Mouse (Mus musculus): ENCODE data around the gene Itih5. TPM values are rescaled to one million over a fixed set of nuclear protein-coding genes. Genes with fewer than 3 reads are reported as not detected.

Gene Itih5
- polyA plus RNA-seq, 1 experiment from 2014 or later: 3.0 TPM

GRCm38 (mm10) chr2:10137320-10137719 is 16.1 kb upstream of the Itih5 start:
- 75% methylated on average over 2 of the region's 2 CpGs for WGBS
- no peak overlapping the region for H3K27ac ChIP-seq (ENCODE audit: low read length)
- no peak for ATAC-seq

GRCm38 (mm10) chr2:10140456-10140855 is 12.9 kb upstream of the Itih5 start:
- Histone ChIP-seq H3K27ac (ENCODE audit: low read length) (no peak overlapping the region), H3K4me3 (ENCODE audit: low read depth, low read length) (no peak overlapping the region), H3K9ac (replicated peaks; ENCODE audit: low read depth) (no peak overlapping the region), H3K4me1 (ENCODE audit: insufficient read depth, low read depth, low read length) (no peaks in the 10 kb centered on the region), H3K27me3 (replicated peaks; ENCODE audit: insufficient read depth, low read length) (no peaks in the 10 kb centered on the region), H3K9me3 (ENCODE audit: low read length) (no peaks in the 10 kb centered on the region), H3K4me2 (replicated peaks; ENCODE audit: low read depth, low read length) (no peak overlapping the region), H3K36me3 (ENCODE audit: insufficient read depth, low read length) (no peaks in the 10 kb centered on the region)
- no peak for TF ChIP-seq CTCF (IDR thresholded peaks at IDR 0.05)
- WGBS: 69% methylated on average over 5 of the region's 5 CpGs
- ATAC-seq (no peak), DNase-seq (ENCODE audit: low spot score) (no peak)

More at GRCm38 (mm10) chr2:10137320-10137719, 16.1 kb upstream of the Itih5 start:
- no peaks in the 10 kb centered on the region for H3K4me1 ChIP-seq (ENCODE audit: insufficient read depth, low read depth, low read length)
- no peak for DNase-seq (ENCODE audit: low spot score)
- no peaks in the 10 kb centered on the region for H3K9me3 ChIP-seq (ENCODE audit: low read length)
- H3K27me3 ChIP-seq (replicated peaks; ENCODE audit: insufficient read depth, low read length): no peaks in the 10 kb centered on the region
- no peak overlapping the region for H3K4me2 ChIP-seq (replicated peaks; ENCODE audit: low read depth, low read length)
- TF ChIP-seq CTCF (IDR thresholded peaks at IDR 0.05): no peak
- TF ChIP-seq EP300 (IDR thresholded peaks at IDR 0.05): no peak
- H3K36me3 ChIP-seq (ENCODE audit: insufficient read depth, low read length): no peaks in the 10 kb centered on the region
- H3K9ac ChIP-seq (replicated peaks; ENCODE audit: low read depth): no peak overlapping the region
- no peak overlapping the region for H3K4me3 ChIP-seq (ENCODE audit: low read depth, low read length)

- 39% methylated on average over 8 of the region's 8 CpGs for WGBS
- no peak overlapping the region for H3K9ac ChIP-seq (replicated peaks; ENCODE audit: low read depth)
- H3K27ac ChIP-seq (ENCODE audit: low read length): no peak overlapping the region
- H3K4me3 ChIP-seq (ENCODE audit: low read depth, low read length): no peak overlapping the region
- DNase-seq (ENCODE audit: low spot score) (peak; percentile 94), ATAC-seq (peak; percentile 89)
- H3K4me2 ChIP-seq (replicated peaks; ENCODE audit: low read depth, low read length): no peak overlapping the region
- H3K27me3 ChIP-seq (replicated peaks; ENCODE audit: insufficient read depth, low read length): no peaks in the 10 kb centered on the region
- H3K4me1 ChIP-seq (ENCODE audit: insufficient read depth, low read depth, low read length): no peaks in the 10 kb centered on the region
- no peaks in the 10 kb centered on the region for H3K36me3 ChIP-seq (ENCODE audit: insufficient read depth, low read length)
- no peaks in the 10 kb centered on the region for H3K9me3 ChIP-seq (ENCODE audit: low read length)
- TF ChIP-seq CTCF (IDR thresholded peaks at IDR 0.05) (peak; percentile 94), EP300 (IDR thresholded peaks at IDR 0.05) (no peak)
These were observed 10.6 kb upstream of the Itih5 start for GRCm38 (mm10) chr2:10142472-10143454.

GRCm38 (mm10) chr2:10145514-10145913 is 7.9 kb upstream of the Itih5 start:
- no peaks in the 10 kb centered on the region for H3K36me3 ChIP-seq (ENCODE audit: insufficient read depth, low read length)
- H3K4me2 ChIP-seq (replicated peaks; ENCODE audit: low read depth, low read length): no peak overlapping the region
- no peaks in the 10 kb centered on the region for H3K4me1 ChIP-seq (ENCODE audit: insufficient read depth, low read depth, low read length)
- H3K27me3 ChIP-seq (replicated peaks; ENCODE audit: insufficient read depth, low read length): no peaks in the 10 kb centered on the region
- no peak for DNase-seq (ENCODE audit: low spot score)
- no peak overlapping the region for H3K4me3 ChIP-seq (ENCODE audit: low read depth, low read length)
- H3K27ac ChIP-seq (ENCODE audit: low read length): no peak overlapping the region
- no peak for ATAC-seq
- no peak overlapping the region for H3K9ac ChIP-seq (replicated peaks; ENCODE audit: low read depth)
- TF ChIP-seq EP300 (IDR thresholded peaks at IDR 0.05) (no peak), CTCF (IDR thresholded peaks at IDR 0.05) (no peak)
- WGBS: 55% methylated on average over 6 of the region's 6 CpGs
- H3K9me3 ChIP-seq (ENCODE audit: low read length): no peaks in the 10 kb centered on the region

GRCm38 (mm10) chr2:10147176-10147575 is 6.2 kb upstream of the Itih5 start:
- H3K9ac ChIP-seq (replicated peaks; ENCODE audit: low read depth): no peak overlapping the region
- no peaks in the 10 kb centered on the region for H3K9me3 ChIP-seq (ENCODE audit: low read length)
- no peak overlapping the region for H3K4me2 ChIP-seq (replicated peaks; ENCODE audit: low read depth, low read length)
- TF ChIP-seq EP300 (IDR thresholded peaks at IDR 0.05): no peak
- no peak for TF ChIP-seq CTCF (IDR thresholded peaks at IDR 0.05)
- no peak for ATAC-seq
- no peak for DNase-seq (ENCODE audit: low spot score)
- H3K4me1 ChIP-seq (ENCODE audit: insufficient read depth, low read depth, low read length): no peaks in the 10 kb centered on the region
- H3K27me3 ChIP-seq (replicated peaks; ENCODE audit: insufficient read depth, low read length): no peaks in the 10 kb centered on the region
- 65% methylated on average over 8 of the region's 8 CpGs for WGBS
- H3K36me3 ChIP-seq (ENCODE audit: insufficient read depth, low read length): no peaks in the 10 kb centered on the region
- H3K4me3 ChIP-seq (ENCODE audit: low read depth, low read length): no peak overlapping the region
- no peak overlapping the region for H3K27ac ChIP-seq (ENCODE audit: low read length)

GRCm38 (mm10) chr2:10152590-10152989 is 781 bp upstream of the Itih5 start:
- DNase-seq (ENCODE audit: low spot score): no peak
- no peaks in the 10 kb centered on the region for H3K27me3 ChIP-seq (replicated peaks; ENCODE audit: insufficient read depth, low read length)
- peaks cover 11% of the 10 kb centered on the region; the same call in 1 of the 2 replicates for H3K4me1 ChIP-seq (ENCODE audit: insufficient read depth, low read depth, low read length)
- no peaks in the 10 kb centered on the region for H3K9me3 ChIP-seq (ENCODE audit: low read length)
- H3K4me2 ChIP-seq (replicated peaks; ENCODE audit: low read depth, low read length): no peak overlapping the region
- H3K27ac ChIP-seq (ENCODE audit: low read length): no peak overlapping the region
- no peak for ATAC-seq
- WGBS: 66% methylated on average over 5 of the region's 5 CpGs
- H3K9ac ChIP-seq (replicated peaks; ENCODE audit: low read depth): no peak overlapping the region
- TF ChIP-seq EP300 (IDR thresholded peaks at IDR 0.05): no peak
- TF ChIP-seq CTCF (IDR thresholded peaks at IDR 0.05): no peak
- H3K4me3 ChIP-seq (ENCODE audit: low read depth, low read length): no peak overlapping the region
- H3K36me3 ChIP-seq (ENCODE audit: insufficient read depth, low read length): no peaks in the 10 kb centered on the region
